Mouse (Mus musculus): ENCODE measurements around the gene Acp5. TPM values are rescaled to one million over a fixed set of nuclear protein-coding genes. Genes with fewer than 3 reads are reported as not detected.

Acp5 gene
- total and polyA plus RNA-seq, 3 experiments, result 15.6 to 17.4 TPM; not detected in 1

DNA sequence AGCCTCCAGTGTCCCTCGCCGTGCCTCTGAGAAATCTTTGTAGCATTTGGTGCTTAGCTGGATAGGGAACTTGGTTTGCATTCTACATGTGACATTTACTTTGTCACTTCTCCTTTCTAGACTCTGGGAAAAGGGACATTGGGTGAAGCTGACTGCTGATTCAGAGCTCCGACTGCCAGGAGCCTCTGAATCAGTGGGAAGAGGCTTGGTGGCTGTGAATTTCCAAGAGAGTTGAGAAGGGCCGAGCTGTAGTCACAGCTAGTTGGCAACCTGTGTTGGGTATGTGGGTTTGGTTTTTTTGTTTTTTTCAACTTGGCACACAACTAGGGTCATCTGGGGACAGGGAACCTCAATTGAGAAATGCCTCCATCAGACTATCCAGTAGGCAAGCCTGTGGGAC is 16.0 kb downstream of the Acp5 start:
- peaks cover 13% of the 10 kb centered on the region for H3K79me2 ChIP-seq (ENCODE audit: control insufficient read depth, insufficient read depth, low read length, poor library complexity)
- H3K4me3 ChIP-seq (ENCODE audit: control insufficient read depth in 1 of 2, insufficient read depth in 1 of 2, low read depth in 2 of 2, low read length in 2 of 2), result no peak overlapping the region
- H3K4me1 ChIP-seq (ENCODE audit: control insufficient read depth in 1 of 2, insufficient read depth in 2 of 2, low read length in 2 of 2), result peaks cover 20 to 53% of the 10 kb centered on the region in 2 experiments
- no peaks in the 10 kb centered on the region for H3K27me3 ChIP-seq (ENCODE audit: control insufficient read depth in 1 of 2, insufficient read depth in 2 of 2, low read length in 2 of 2)
- H3K9me3 ChIP-seq (replicated peaks; ENCODE audit: insufficient read depth, low read length), result no peaks in the 10 kb centered on the region
- H3K36me3 ChIP-seq (ENCODE audit: control insufficient read depth in 1 of 2, insufficient read depth in 2 of 2, low read length in 2 of 2), result peaks cover 0 to 35% of the 10 kb centered on the region in 2 experiments; a peak in 2 of 4 replicates
- peak; percentile 76 for DNase-seq (ENCODE audit: low read depth, low spot score)
- H3K27ac ChIP-seq (ENCODE audit: control insufficient read depth, low read depth, low read length), result no peak overlapping the region
- no peak for TF ChIP-seq POLR2A (IDR thresholded peaks at IDR 0.05; ENCODE audit: control insufficient read depth in 1 of 2, insufficient read depth in 1 of 2, low read depth in 1 of 2, low read length in 2 of 2, poor library complexity in 1 of 2)
- no peak for TF ChIP-seq CTCF (IDR thresholded peaks at IDR 0.05 in 2 of 3, conservative IDR thresholded peaks at IDR 0.05 in 1 of 3; ENCODE audit: control insufficient read depth in 1 of 3, insufficient read depth in 1 of 3, low read depth in 2 of 3, low read length in 3 of 3, poor library complexity in 1 of 3, severe bottlenecking in 1 of 3)
- no peak for TF ChIP-seq EP300 (IDR thresholded peaks at IDR 0.05; ENCODE audit: low read depth in 1 of 2, low read length in 2 of 2)
- TF ChIP-seq HCFC1 (IDR thresholded peaks at IDR 0.05; ENCODE audit: low read depth, low read length), result no peak
- no peak for TF ChIP-seq ELF1 (IDR thresholded peaks at IDR 0.05; ENCODE audit: low read depth, low read length)
- TF ChIP-seq JUND (IDR thresholded peaks at IDR 0.05; ENCODE audit: low read depth, low read length), result no peak
- TF ChIP-seq ETS1 (IDR thresholded peaks at IDR 0.05; ENCODE audit: low read depth, low read length), result no peak
- no peak for TF ChIP-seq BHLHE40 (IDR thresholded peaks at IDR 0.05; ENCODE audit: borderline replicate concordance, low read depth, low read length)
- no peak for TF ChIP-seq MAZ (IDR thresholded peaks at IDR 0.05; ENCODE audit: low read depth, low read length)
- no peak for TF ChIP-seq MAFK (IDR thresholded peaks at IDR 0.05; ENCODE audit: borderline replicate concordance, low read depth, low read length)
- no peak for TF ChIP-seq NRF1 (IDR thresholded peaks at IDR 0.05; ENCODE audit: insufficient read depth, low read depth, low read length, poor library complexity, severe bottlenecking)
- no peak for TF ChIP-seq SIN3A (IDR thresholded peaks at IDR 0.05; ENCODE audit: low read length)
- TF ChIP-seq TCF12 (IDR thresholded peaks at IDR 0.05; ENCODE audit: low read depth, low read length), result no peak
- no peak for TF ChIP-seq SMC3 (IDR thresholded peaks at IDR 0.05; ENCODE audit: low read depth, low read length)
- no peak for TF ChIP-seq TBP (IDR thresholded peaks at IDR 0.05; ENCODE audit: low read depth, low read length)
- TF ChIP-seq GABPA (IDR thresholded peaks at IDR 0.05; ENCODE audit: low read depth, low read length), result no peak
- no peak for TF ChIP-seq ZMIZ1 (IDR thresholded peaks at IDR 0.05; ENCODE audit: low read depth, low read length)
- no peak for TF ChIP-seq POLR2AphosphoS5 (IDR thresholded peaks at IDR 0.05; ENCODE audit: borderline replicate concordance, low read depth, low read length)
- no peak for TF ChIP-seq CHD2 (IDR thresholded peaks at IDR 0.05; ENCODE audit: low read length)
- TF ChIP-seq USF1 (IDR thresholded peaks at IDR 0.05; ENCODE audit: low read depth, low read length), result peak; percentile 62; the same call in 1 of the 2 replicates
- TF ChIP-seq MYB (IDR thresholded peaks at IDR 0.05; ENCODE audit: low read depth, low read length), result no peak
- TF ChIP-seq KAT2A (conservative IDR thresholded peaks at IDR 0.05; ENCODE audit: low read depth, low read length), result no peak
- no peak for TF ChIP-seq MEF2A (IDR thresholded peaks at IDR 0.05; ENCODE audit: extremely low read depth, insufficient replicate concordance, low read depth, low read length, poor library complexity, severe bottlenecking)
- TF ChIP-seq UBTF (IDR thresholded peaks at IDR 0.05; ENCODE audit: borderline replicate concordance, insufficient read depth, low read depth, low read length), result no peak
- TF ChIP-seq RAD21 (IDR thresholded peaks at IDR 0.05; ENCODE audit: low read depth, low read length), result no peak
- TF ChIP-seq ZKSCAN1 (IDR thresholded peaks at IDR 0.05; ENCODE audit: low read depth, low read length), result no peak
- no peak for TF ChIP-seq POLR2AphosphoS2 (IDR thresholded peaks at IDR 0.05; ENCODE audit: low read length)
- peak; percentile 49 for TF ChIP-seq MAX (IDR thresholded peaks at IDR 0.05; ENCODE audit: low read length)
- TF ChIP-seq GATA1 (IDR thresholded peaks at IDR 0.05; ENCODE audit: low read depth, low read length), result no peak
- no peak for TF ChIP-seq ZC3H11A (IDR thresholded peaks at IDR 0.05; ENCODE audit: low read depth, low read length)
- TF ChIP-seq ZNF384 (IDR thresholded peaks at IDR 0.05; ENCODE audit: low read depth, low read length), result no peak
- TF ChIP-seq MXI1 (IDR thresholded peaks at IDR 0.05; ENCODE audit: low read depth, low read length), result peak; percentile 18; the same call in 1 of the 2 replicates
- no peak for TF ChIP-seq NELFE (IDR thresholded peaks at IDR 0.05; ENCODE audit: low read depth, low read length)
- no peak for TF ChIP-seq RCOR1 (IDR thresholded peaks at IDR 0.05; ENCODE audit: low read depth, low read length)
- peak; percentile 39; the same call in 1 of the 2 replicates for TF ChIP-seq MYC (IDR thresholded peaks at IDR 0.05; ENCODE audit: low read depth, low read length)
- no peak overlapping the region for H3K9ac ChIP-seq (ENCODE audit: control insufficient read depth, low read depth, low read length, poor library complexity, severe bottlenecking)

All from MEL (cell line).